ENCODE assay signal across 7 mouse cellular contexts in the genomic region with DNA sequence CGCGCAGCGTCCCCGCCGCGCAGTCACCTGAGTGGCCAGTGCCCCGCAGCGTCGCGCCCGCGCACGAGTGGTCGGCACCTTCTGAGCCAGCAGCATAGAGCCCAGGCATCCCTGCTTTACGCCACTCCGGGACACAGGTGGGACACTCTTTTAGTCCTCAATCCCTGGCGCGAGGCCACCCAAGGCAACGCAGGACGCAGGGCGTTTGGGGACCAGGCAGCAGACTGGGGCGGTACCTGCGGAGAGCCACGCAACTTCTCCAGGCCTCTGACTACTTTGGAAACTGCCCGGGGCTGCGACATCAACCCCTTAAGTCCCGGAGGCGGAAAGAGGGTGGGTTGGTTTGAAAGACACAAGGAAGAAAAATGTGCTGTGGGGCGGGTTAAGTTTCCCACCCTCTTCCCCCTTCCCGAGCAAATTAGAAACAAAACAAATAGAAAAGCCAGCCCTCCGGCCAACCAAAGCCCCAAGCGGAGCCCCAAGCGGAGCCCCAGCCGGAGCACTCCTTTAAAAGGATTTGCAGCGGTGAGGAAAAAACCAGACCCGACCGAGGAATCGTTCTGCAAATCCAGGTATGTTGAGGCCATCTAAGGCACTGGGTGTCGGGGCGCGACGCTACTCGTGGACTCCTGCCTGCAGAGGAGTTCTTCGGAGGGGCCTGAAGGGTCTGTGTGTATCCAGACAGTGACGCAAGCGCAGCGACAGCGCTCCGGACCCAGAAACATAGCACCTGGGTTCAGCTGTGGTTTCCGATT. TPM values are rescaled to one million over a fixed set of nuclear protein-coding genes. Genes with fewer than 3 reads are reported as not detected.
DNase-seq lines count a peak whose midpoint lies in the region; ATAC-seq and TF ChIP-seq lines count a peak whose summit lies in the region.

A gene (plus strand): TSS at position 38 of the 755 bp plus-strand sequence.

- peak; percentile 4 for DNase-seq in urinary bladder, postnatal 14 days (ENCODE audit: low spot score)
- DNase-seq in urinary bladder, postnatal 36 days (ENCODE audit: low spot score in 2 of 2): no peak
- DNase-seq in heart, postnatal 4 days: peak; percentile 16
- peak; percentile 60 for DNase-seq in limb, embryonic 11.5 days (ENCODE audit: low spot score)
- peak; percentile 14 for DNase-seq in midbrain, postnatal 0 days (ENCODE audit: low spot score)

- H3K9ac ChIP-seq in embryonic facial prominence, embryonic 15.5 days: peak within 1 kb of the TSS; percentile 39
- H3K9ac ChIP-seq in limb, embryonic 11.5 days (ENCODE audit: low read length): peak within 1 kb of the TSS; percentile 54
- peak within 1 kb of the TSS; percentile 50 for H3K9ac ChIP-seq in midbrain, postnatal 0 days (replicated peaks; ENCODE audit: low read length, poor library complexity, severe bottlenecking)

- H3K36me3 ChIP-seq in embryonic facial prominence, embryonic 15.5 days: no peaks in the 10 kb centered on the region
- no peaks in the 10 kb centered on the region for H3K36me3 ChIP-seq in limb, embryonic 11.5 days (ENCODE audit: control insufficient read depth, insufficient read depth, low read length)
- H3K36me3 ChIP-seq in midbrain, postnatal 0 days (ENCODE audit: insufficient read depth, low read length): no peaks in the 10 kb centered on the region

- peak within 1 kb of the TSS; percentile 90 for H3K4me2 ChIP-seq in embryonic facial prominence, embryonic 15.5 days (replicated peaks)
- H3K4me2 ChIP-seq in limb, embryonic 11.5 days (ENCODE audit: low read depth, severe bottlenecking): peak within 1 kb of the TSS; percentile 85
- H3K4me2 ChIP-seq in midbrain, postnatal 0 days (ENCODE audit: low read depth, low read length, poor library complexity, severe bottlenecking): peak within 1 kb of the TSS; percentile 98

- H3K4me3 ChIP-seq in embryonic facial prominence, embryonic 15.5 days (replicated peaks): peak within 1 kb of the TSS; percentile 52
- peak within 1 kb of the TSS; percentile 39 for H3K4me3 ChIP-seq in limb, embryonic 11.5 days (ENCODE audit: low read depth, low read length)
- H3K4me3 ChIP-seq in midbrain, postnatal 0 days (ENCODE audit: low read depth, low read length): peak within 1 kb of the TSS; percentile 51

- peaks cover 9% of the 10 kb centered on the region; the same call in 1 of the 2 replicates for H3K4me1 ChIP-seq in embryonic facial prominence, embryonic 15.5 days
- H3K4me1 ChIP-seq in limb, embryonic 11.5 days (ENCODE audit: control insufficient read depth, insufficient read depth, low read length): peaks cover 5% of the 10 kb centered on the region; the same call in 1 of the 2 replicates
- H3K4me1 ChIP-seq in midbrain, postnatal 0 days (ENCODE audit: insufficient read depth, low read length): no peaks in the 10 kb centered on the region; the same call in 1 of the 2 replicates

- ATAC-seq in embryonic facial prominence, embryonic 15.5 days (ENCODE audit: insufficient number of reproducible peaks, low FRiP score, low TSS enrichment, low read depth): peak; percentile 45; the same call in 1 of the 2 replicates
- no peak for ATAC-seq in limb, embryonic 11.5 days (ENCODE audit: insufficient number of reproducible peaks, low FRiP score, low TSS enrichment, low read depth)
- ATAC-seq in midbrain, postnatal 0 days (ENCODE audit: low FRiP score): 0 out of 2 replicates have a peak, but pooled peaks have one; percentile 27
- no peak for ATAC-seq in monocyte, adult 5-6 weeks (replicated peaks; ENCODE audit: insufficient number of reproducible peaks, low FRiP score, low TSS enrichment, poor library complexity, severe bottlenecking)

- no peaks in the 10 kb centered on the region for H3K9me3 ChIP-seq in embryonic facial prominence, embryonic 15.5 days (replicated peaks)
- no peaks in the 10 kb centered on the region for H3K9me3 ChIP-seq in limb, embryonic 11.5 days (ENCODE audit: control insufficient read depth, low read length)
- no peaks in the 10 kb centered on the region for H3K9me3 ChIP-seq in midbrain, postnatal 0 days (ENCODE audit: low read length)

- under 1% methylated on average over 50 of the region's 50 CpGs for WGBS in embryonic facial prominence, embryonic 15.5 days
- WGBS in limb, embryonic 11.5 days: under 1% methylated on average over 50 of the region's 50 CpGs
- under 1% methylated on average over 50 of the region's 50 CpGs for WGBS in midbrain, postnatal 0 days

- H3K27ac ChIP-seq in embryonic facial prominence, embryonic 15.5 days (replicated peaks): peak within 1 kb of the TSS; percentile 34; the same call in 1 of the 2 replicates
- H3K27ac ChIP-seq in limb, embryonic 11.5 days (replicated peaks; ENCODE audit: low read depth, low read length): no peak within 1 kb of the TSS
- H3K27ac ChIP-seq in midbrain, postnatal 0 days (ENCODE audit: low read depth, low read length): no peak within 1 kb of the TSS

- no peaks in the 10 kb centered on the region for H3K27me3 ChIP-seq in embryonic facial prominence, embryonic 15.5 days
- H3K27me3 ChIP-seq in limb, embryonic 11.5 days (ENCODE audit: control insufficient read depth, insufficient read depth, low read length): peaks cover 6% of the 10 kb centered on the region
- peaks cover 16% of the 10 kb centered on the region for H3K27me3 ChIP-seq in midbrain, postnatal 0 days (ENCODE audit: insufficient read depth, low read length)

- TF ChIP-seq CTCF in midbrain, postnatal 0 days (IDR thresholded peaks at IDR 0.05): no peak

RNA-seq across cellular contexts. Expression of the gene that starts here (rescaled TPM):
- 12.7 and 14.2 TPM in 2 replicates for polyA plus RNA-seq in embryonic facial prominence, embryonic 15.5 days (2015; fragmentation: Nextera tagmentation; extraction: Ambion mirVana)
- 10 to 100 TPM; 13.3 to 16.3 TPM for total RNA-seq in heart, postnatal 4 days (2021)
- polyA plus RNA-seq in limb, embryonic 11.5 days (2014; fragmentation: Nextera tagmentation; extraction: Ambion mirVana): 2.1 TPM in 2 replicates
- total RNA-seq in midbrain, postnatal 0 days (2014; rRNA removed): 8.9 and 9.0 TPM in 2 replicates
- polyA plus RNA-seq in midbrain, postnatal 0 days (2015; fragmentation: Nextera tagmentation; extraction: Ambion mirVana): 2.8 and 4.1 TPM in 2 replicates
- not detected in 3 replicates for total RNA-seq in monocyte, adult 5-6 weeks (2017)

Comparison
In these comparisons a context has a peak if more than half of its experiments do, and no peak if none do; other contexts are left out.
1. DNase-seq: peak in urinary bladder, postnatal 14 days (single experiment), heart, postnatal 4 days (single experiment), limb, embryonic 11.5 days (single experiment) and midbrain, postnatal 0 days (single experiment); none in urinary bladder, postnatal 36 days (0 of 2).
2. ATAC-seq: peak in embryonic facial prominence, embryonic 15.5 days (single experiment) and midbrain, postnatal 0 days (single experiment); none in limb, embryonic 11.5 days (single experiment) and monocyte, adult 5-6 weeks (single experiment).
3. Peak in every context shown above with its lines, with median percentiles within 50 percentile points of each other: H3K4me2 ChIP-seq, H3K4me3 ChIP-seq and H3K9ac ChIP-seq.